Mouse (Mus musculus): ENCODE data around the gene Gdf11. TPM values are rescaled to one million over a fixed set of nuclear protein-coding genes. Genes with fewer than 3 reads are reported as not detected.
A peak's percentile ranks its signal among the peaks of the same experiment; 100 is the strongest.

The Gdf11 gene
- total and polyA plus RNA-seq, 3 experiments: 0.78 to 2.5 (median 2.0) TPM

GRCm38 (mm10) chr10:128896807-128897206, 5.3 kb upstream of the Gdf11 start:
- no peak overlapping the region for H3K27ac ChIP-seq
- DNase-seq: no peak
- H3K79me2 ChIP-seq (replicated peaks; ENCODE audit: control insufficient read depth, insufficient read depth, low read length): no peaks in the 10 kb centered on the region
- no peaks in the 10 kb centered on the region for H3K27me3 ChIP-seq (ENCODE audit: control insufficient read depth, insufficient read depth, low read length)
- no peak overlapping the region for H3K4me3 ChIP-seq
- no peak for TF ChIP-seq CTCF (IDR thresholded peaks at IDR 0.05)
- no peak for TF ChIP-seq POLR2A (IDR thresholded peaks at IDR 0.05; ENCODE audit: insufficient read depth, low read depth, low read length)
- no peak for TF ChIP-seq EP300 (IDR thresholded peaks at IDR 0.05; ENCODE audit: insufficient read depth, low read depth, low read length)
- WGBS: 50% methylated on average over 1 of the region's 1 CpGs
- intact Hi-C loops (cut with DNase I): loop anchor here (10.0 kb wide), 1 partner anchor 272 kb away; the partner anchor contains the start of gene Rps26
- no peaks in the 10 kb centered on the region; the same call in 1 of the 2 replicates for H3K4me1 ChIP-seq (ENCODE audit: control insufficient read depth, insufficient read depth, low read length)
- H3K36me3 ChIP-seq (ENCODE audit: control insufficient read depth, insufficient read depth, low read length): no peaks in the 10 kb centered on the region
- no peak overlapping the region for H3K9ac ChIP-seq (ENCODE audit: low read depth, low read length)

- no peak for TF ChIP-seq POLR2A (IDR thresholded peaks at IDR 0.05; ENCODE audit: insufficient read depth, low read depth, low read length)
- TF ChIP-seq EP300 (IDR thresholded peaks at IDR 0.05; ENCODE audit: insufficient read depth, low read depth, low read length): no peak
- TF ChIP-seq CTCF (IDR thresholded peaks at IDR 0.05): no peak
- Histone ChIP-seq H3K79me2 (replicated peaks; ENCODE audit: control insufficient read depth, insufficient read depth, low read length) (no peaks in the 10 kb centered on the region), H3K27ac (no peak overlapping the region), H3K36me3 (ENCODE audit: control insufficient read depth, insufficient read depth, low read length) (no peaks in the 10 kb centered on the region), H3K4me1 (ENCODE audit: control insufficient read depth, insufficient read depth, low read length) (no peaks in the 10 kb centered on the region; the same call in 1 of the 2 replicates), H3K4me3 (no peak overlapping the region), H3K9ac (ENCODE audit: low read depth, low read length) (no peak overlapping the region), H3K27me3 (ENCODE audit: control insufficient read depth, insufficient read depth, low read length) (no peaks in the 10 kb centered on the region)
- intact Hi-C loops (cut with DNase I): loop anchor here (1.0 to 10.0 kb wide), 3 partner anchors 51 to 271 kb away; partner anchors contain the start of gene Rps26
- DNase-seq: no peak
- 16% methylated on average over 17 of the region's 17 CpGs for WGBS
These were observed 4.6 kb upstream of the Gdf11 start for GRCm38 (mm10) chr10:128895952-128896693.

GRCm38 (mm10) chr10:128895437-128895836, 3.9 kb upstream of the Gdf11 start:
- no peaks in the 10 kb centered on the region for H3K27me3 ChIP-seq (ENCODE audit: control insufficient read depth, insufficient read depth, low read length)
- intact Hi-C loops (cut with DNase I): loop anchor here (1.0 to 10.0 kb wide), 3 partner anchors 50 to 271 kb away; partner anchors contain the start of gene Rps26
- no peak overlapping the region for H3K27ac ChIP-seq
- no peaks in the 10 kb centered on the region for H3K79me2 ChIP-seq (replicated peaks; ENCODE audit: control insufficient read depth, insufficient read depth, low read length)
- H3K36me3 ChIP-seq (ENCODE audit: control insufficient read depth, insufficient read depth, low read length): no peaks in the 10 kb centered on the region
- peak; percentile 53 for DNase-seq
- H3K9ac ChIP-seq (ENCODE audit: low read depth, low read length): no peak overlapping the region
- TF ChIP-seq POLR2A (IDR thresholded peaks at IDR 0.05; ENCODE audit: insufficient read depth, low read depth, low read length) (no peak), CTCF (IDR thresholded peaks at IDR 0.05) (peak; percentile 92)
- no peak overlapping the region for H3K4me3 ChIP-seq
- H3K4me1 ChIP-seq (ENCODE audit: control insufficient read depth, insufficient read depth, low read length): peaks cover 3% of the 10 kb centered on the region
- WGBS: under 1% methylated on average over 9 of the region's 9 CpGs

GRCm38 (mm10) chr10:128892246-128892645, 728 bp upstream of the Gdf11 start:
- intact Hi-C loops (cut with DNase I): loop anchor here (10.0 kb wide), 1 partner anchor 267 kb away; the partner anchor contains the start of gene Rps26
- H3K27me3 ChIP-seq (ENCODE audit: control insufficient read depth, insufficient read depth, low read length): no peaks in the 10 kb centered on the region
- no peaks in the 10 kb centered on the region for H3K79me2 ChIP-seq (replicated peaks; ENCODE audit: control insufficient read depth, insufficient read depth, low read length)
- WGBS: 7% methylated on average over 9 of the region's 9 CpGs
- no peak for DNase-seq
- H3K4me3 ChIP-seq: peak overlapping the region; percentile 20; the same call in 1 of the 2 replicates
- no peak for TF ChIP-seq EP300 (IDR thresholded peaks at IDR 0.05; ENCODE audit: insufficient read depth, low read depth, low read length)
- TF ChIP-seq CTCF (IDR thresholded peaks at IDR 0.05): no peak
- no peak for TF ChIP-seq POLR2A (IDR thresholded peaks at IDR 0.05; ENCODE audit: insufficient read depth, low read depth, low read length)
- no peak overlapping the region for H3K27ac ChIP-seq
- no peak overlapping the region for H3K9ac ChIP-seq (ENCODE audit: low read depth, low read length)
- H3K36me3 ChIP-seq (ENCODE audit: control insufficient read depth, insufficient read depth, low read length): no peaks in the 10 kb centered on the region
- peaks cover 4% of the 10 kb centered on the region for H3K4me1 ChIP-seq (ENCODE audit: control insufficient read depth, insufficient read depth, low read length)

GRCm38 (mm10) chr10:128890383-128891295, 879 bp downstream of the Gdf11 start:
- Histone ChIP-seq H3K27ac (peak overlapping the region; percentile 21), H3K79me2 (replicated peaks; ENCODE audit: control insufficient read depth, insufficient read depth, low read length) (no peaks in the 10 kb centered on the region), H3K27me3 (ENCODE audit: control insufficient read depth, insufficient read depth, low read length) (no peaks in the 10 kb centered on the region), H3K4me1 (ENCODE audit: control insufficient read depth, insufficient read depth, low read length) (peaks cover 4% of the 10 kb centered on the region), H3K4me3 (peak overlapping the region; percentile 62), H3K36me3 (ENCODE audit: control insufficient read depth, insufficient read depth, low read length) (no peaks in the 10 kb centered on the region), H3K9ac (ENCODE audit: low read depth, low read length) (peak overlapping the region; percentile 62)
- WGBS: 3% methylated on average over 40 of the region's 40 CpGs
- peak in 1 of 2 experiments; percentile 22 for DNase-seq
- intact Hi-C loops (cut with DNase I): loop anchor here (10.0 kb wide), 1 partner anchor 266 kb away; the partner anchor contains the start of gene Rps26
- TF ChIP-seq EP300 (IDR thresholded peaks at IDR 0.05; ENCODE audit: insufficient read depth, low read depth, low read length) (no peak), CTCF (IDR thresholded peaks at IDR 0.05) (no peak), POLR2A (IDR thresholded peaks at IDR 0.05; ENCODE audit: insufficient read depth, low read depth, low read length) (no peak)

Measured in heart, adult 2 months (tissue).